Mouse (Mus musculus): ENCODE data around the gene Cpn2. TPM values are rescaled to one million over a fixed set of nuclear protein-coding genes. Genes with fewer than 3 reads are reported as not detected.
A peak's percentile ranks its signal among the peaks of the same experiment; 100 is the strongest.

Cpn2 gene
- polyA plus RNA-seq, 1 experiment, result 0.01 TPM

DNA sequence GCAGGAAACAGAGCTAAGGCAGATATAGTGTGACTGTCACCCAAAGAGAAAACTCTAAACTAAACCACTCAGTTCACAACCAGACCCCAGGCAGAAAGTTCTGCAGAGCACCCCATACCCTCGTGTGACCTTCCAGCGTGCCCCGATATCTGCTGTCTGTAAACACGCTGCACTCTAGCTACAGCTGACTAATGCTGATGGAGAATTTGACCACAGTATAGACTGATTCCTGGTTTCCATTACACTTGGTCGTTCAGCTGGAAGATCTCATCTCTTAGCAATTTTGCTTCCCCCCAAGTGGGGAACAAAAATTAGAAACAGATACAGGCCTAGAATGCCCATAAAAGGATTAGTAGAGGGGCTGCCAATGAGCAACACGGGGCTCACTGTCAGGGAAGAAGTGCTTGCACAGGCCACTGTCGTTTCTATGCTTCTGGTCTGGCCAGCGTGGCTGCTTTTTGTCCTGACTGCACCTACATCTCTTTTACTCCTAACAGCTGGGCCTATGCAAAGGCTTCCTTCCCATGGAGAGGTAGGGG, 4.0 kb upstream of the Cpn2 start:
- no peaks in the 10 kb centered on the region for H3K79me3 ChIP-seq (ENCODE audit: low read depth)
- no peak overlapping the region for H3ac ChIP-seq (ENCODE audit: control insufficient read depth, insufficient read length, low read depth)
- H3K36me3 ChIP-seq (ENCODE audit: control insufficient read depth, insufficient read depth), result no peaks in the 10 kb centered on the region
- H3K79me2 ChIP-seq (ENCODE audit: control insufficient read depth, insufficient read depth), result no peaks in the 10 kb centered on the region
- H3K27me3 ChIP-seq (ENCODE audit: control insufficient read depth, insufficient read depth, insufficient read length), result no peaks in the 10 kb centered on the region
- H3K4me3 ChIP-seq (ENCODE audit: insufficient read depth, poor library complexity, severe bottlenecking), result no peak overlapping the region
- TF ChIP-seq MYOD1 (IDR thresholded peaks at IDR 0.05; ENCODE audit: control insufficient read depth, insufficient read length, low read depth), result no peak
- no peak for TF ChIP-seq USF1 (IDR thresholded peaks at IDR 0.05; ENCODE audit: low read depth)
- TF ChIP-seq MAX (IDR thresholded peaks at IDR 0.05), result no peak
- TF ChIP-seq CTCF (IDR thresholded peaks at IDR 0.05; ENCODE audit: control insufficient read depth, insufficient read depth, insufficient read length), result no peak
- TF ChIP-seq CEBPB (IDR thresholded peaks at IDR 0.05; ENCODE audit: low read depth), result no peak
- TF ChIP-seq FOSL1 (IDR thresholded peaks at IDR 0.05; ENCODE audit: insufficient read depth, low read length, poor library complexity, severe bottlenecking), result no peak
- no peak for TF ChIP-seq MYOG (IDR thresholded peaks at IDR 0.05; ENCODE audit: control insufficient read depth, extremely low read depth, insufficient read length)

DNA sequence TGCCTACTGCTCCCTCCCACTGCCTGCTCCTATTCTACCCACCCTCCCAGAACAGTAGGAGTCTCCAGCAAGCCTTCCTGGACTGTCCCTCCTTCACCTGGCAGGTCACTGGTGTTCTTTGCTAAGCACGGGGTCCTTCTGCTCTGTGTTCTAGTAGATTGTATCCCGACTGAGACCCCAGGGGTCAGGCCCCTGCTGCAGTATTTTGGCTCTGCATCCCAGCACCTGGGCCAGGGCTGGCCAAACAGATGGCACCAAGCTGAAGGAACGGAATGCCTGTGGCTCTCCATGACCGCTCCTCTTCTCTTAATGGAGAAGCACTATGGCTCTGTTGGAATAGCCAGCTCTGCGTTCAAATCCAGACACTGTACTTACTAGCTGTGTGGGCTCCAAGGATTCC, 738 bp downstream of the Cpn2 start:
- no peaks in the 10 kb centered on the region for H3K36me3 ChIP-seq (ENCODE audit: control insufficient read depth, insufficient read depth)
- no peaks in the 10 kb centered on the region for H3K79me2 ChIP-seq (ENCODE audit: control insufficient read depth, insufficient read depth)
- TF ChIP-seq FOSL1 (IDR thresholded peaks at IDR 0.05; ENCODE audit: insufficient read depth, low read length, poor library complexity, severe bottlenecking), result no peak
- TF ChIP-seq MYOD1 (IDR thresholded peaks at IDR 0.05; ENCODE audit: control insufficient read depth, insufficient read length, low read depth), result no peak
- no peak for TF ChIP-seq CEBPB (IDR thresholded peaks at IDR 0.05; ENCODE audit: low read depth)
- TF ChIP-seq MAX (IDR thresholded peaks at IDR 0.05), result no peak
- TF ChIP-seq CTCF (IDR thresholded peaks at IDR 0.05; ENCODE audit: control insufficient read depth, insufficient read depth, insufficient read length), result no peak
- TF ChIP-seq MYOG (IDR thresholded peaks at IDR 0.05; ENCODE audit: control insufficient read depth, extremely low read depth, insufficient read length), result no peak
- no peak for TF ChIP-seq USF1 (IDR thresholded peaks at IDR 0.05; ENCODE audit: low read depth)
- H3K27me3 ChIP-seq (ENCODE audit: control insufficient read depth, insufficient read depth, insufficient read length), result no peaks in the 10 kb centered on the region
- H3ac ChIP-seq (ENCODE audit: control insufficient read depth, insufficient read length, low read depth), result no peak overlapping the region
- H3K4me3 ChIP-seq (ENCODE audit: insufficient read depth, poor library complexity, severe bottlenecking), result no peak overlapping the region
- no peaks in the 10 kb centered on the region for H3K79me3 ChIP-seq (ENCODE audit: low read depth)

DNA sequence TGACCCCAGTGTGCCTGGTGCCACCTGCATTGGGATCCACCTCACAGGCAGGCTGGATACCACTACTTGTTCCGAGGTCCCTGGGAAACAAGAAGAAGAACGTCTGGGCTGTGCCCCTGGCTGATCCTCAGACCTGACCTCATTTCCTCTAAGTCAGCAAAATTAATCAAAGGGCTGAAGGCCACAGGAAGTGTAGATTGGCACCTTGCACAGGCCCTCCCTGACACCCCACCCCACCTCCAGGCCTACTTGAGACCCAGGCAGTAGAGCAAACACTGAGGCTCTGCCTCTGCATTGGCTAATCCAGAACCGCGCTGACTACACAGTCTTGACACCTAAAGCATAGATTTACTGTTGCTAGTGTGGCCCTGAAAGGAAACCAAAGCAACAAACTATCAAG, 1.7 kb downstream of the Cpn2 start:
- Histone ChIP-seq H3K79me3 (ENCODE audit: low read depth) (no peaks in the 10 kb centered on the region), H3K4me3 (ENCODE audit: insufficient read depth, poor library complexity, severe bottlenecking) (no peak overlapping the region), H3K79me2 (ENCODE audit: control insufficient read depth, insufficient read depth) (no peaks in the 10 kb centered on the region), H3ac (ENCODE audit: control insufficient read depth, insufficient read length, low read depth) (no peak overlapping the region), H3K27me3 (ENCODE audit: control insufficient read depth, insufficient read depth, insufficient read length) (no peaks in the 10 kb centered on the region), H3K36me3 (ENCODE audit: control insufficient read depth, insufficient read depth) (no peaks in the 10 kb centered on the region)
- TF ChIP-seq CEBPB (IDR thresholded peaks at IDR 0.05; ENCODE audit: low read depth), result no peak
- TF ChIP-seq MAX (IDR thresholded peaks at IDR 0.05), result no peak
- no peak for TF ChIP-seq CTCF (IDR thresholded peaks at IDR 0.05; ENCODE audit: control insufficient read depth, insufficient read depth, insufficient read length)
- TF ChIP-seq MYOG (IDR thresholded peaks at IDR 0.05; ENCODE audit: control insufficient read depth, extremely low read depth, insufficient read length), result no peak
- no peak for TF ChIP-seq USF1 (IDR thresholded peaks at IDR 0.05; ENCODE audit: low read depth)
- no peak for TF ChIP-seq FOSL1 (IDR thresholded peaks at IDR 0.05; ENCODE audit: insufficient read depth, low read length, poor library complexity, severe bottlenecking)
- no peak for TF ChIP-seq MYOD1 (IDR thresholded peaks at IDR 0.05; ENCODE audit: control insufficient read depth, insufficient read length, low read depth)

DNA sequence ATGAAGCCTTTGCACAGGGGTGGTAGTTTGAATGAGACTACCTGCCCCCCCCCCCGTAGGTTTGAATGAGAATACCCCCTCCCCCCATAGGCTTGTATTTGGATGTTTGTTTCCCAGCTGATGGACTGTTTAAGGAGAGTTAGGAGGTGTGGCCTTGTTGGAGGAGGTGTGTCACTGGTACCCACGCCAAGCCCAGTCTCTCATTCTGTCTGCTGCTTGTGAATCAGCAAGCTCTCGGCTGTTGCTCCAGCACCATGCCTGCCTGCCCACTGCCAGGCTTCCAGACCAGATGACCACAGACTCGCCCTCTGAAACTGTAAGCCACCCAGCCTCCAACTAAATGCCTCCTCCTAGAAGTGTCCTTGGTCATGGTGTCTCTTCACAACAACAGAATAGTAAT, 4.1 kb downstream of the Cpn2 start:
- Histone ChIP-seq H3K36me3 (ENCODE audit: control insufficient read depth, insufficient read depth) (no peaks in the 10 kb centered on the region), H3K27me3 (ENCODE audit: control insufficient read depth, insufficient read depth, insufficient read length) (no peaks in the 10 kb centered on the region), H3K79me2 (ENCODE audit: control insufficient read depth, insufficient read depth) (no peaks in the 10 kb centered on the region), H3K4me3 (ENCODE audit: insufficient read depth, poor library complexity, severe bottlenecking) (no peak overlapping the region), H3K79me3 (ENCODE audit: low read depth) (no peaks in the 10 kb centered on the region), H3ac (ENCODE audit: control insufficient read depth, insufficient read length, low read depth) (no peak overlapping the region)
- TF ChIP-seq CTCF (IDR thresholded peaks at IDR 0.05; ENCODE audit: control insufficient read depth, insufficient read depth, insufficient read length) (no peak), MAX (IDR thresholded peaks at IDR 0.05) (no peak), CEBPB (IDR thresholded peaks at IDR 0.05; ENCODE audit: low read depth) (no peak), USF1 (IDR thresholded peaks at IDR 0.05; ENCODE audit: low read depth) (no peak), FOSL1 (IDR thresholded peaks at IDR 0.05; ENCODE audit: insufficient read depth, low read length, poor library complexity, severe bottlenecking) (no peak), MYOD1 (IDR thresholded peaks at IDR 0.05; ENCODE audit: control insufficient read depth, insufficient read length, low read depth) (no peak), MYOG (IDR thresholded peaks at IDR 0.05; ENCODE audit: control insufficient read depth, extremely low read depth, insufficient read length) (no peak)

DNA sequence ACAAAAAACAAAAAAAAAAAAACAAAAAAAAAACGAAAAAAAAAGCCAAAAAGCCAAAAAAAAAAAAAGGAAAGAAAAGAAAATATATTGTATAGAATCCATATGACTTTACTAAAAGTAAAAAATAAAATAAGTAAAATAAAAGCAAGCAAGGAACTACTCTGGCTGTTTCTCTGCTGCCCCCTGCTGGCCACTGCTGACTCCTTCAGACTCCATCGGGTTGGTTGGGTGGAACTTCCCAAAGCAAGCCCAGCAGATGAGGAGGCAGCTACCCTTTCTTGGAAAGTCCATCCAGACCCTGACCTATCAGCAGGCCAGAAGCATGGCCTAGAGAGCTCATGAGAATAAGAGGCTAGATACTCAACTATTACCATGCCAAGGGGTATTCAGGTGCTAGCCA, 4.6 kb downstream of the Cpn2 start:
- H3K79me3 ChIP-seq (ENCODE audit: low read depth), result no peaks in the 10 kb centered on the region
- H3ac ChIP-seq (ENCODE audit: control insufficient read depth, insufficient read length, low read depth), result no peak overlapping the region
- no peaks in the 10 kb centered on the region for H3K36me3 ChIP-seq (ENCODE audit: control insufficient read depth, insufficient read depth)
- H3K27me3 ChIP-seq (ENCODE audit: control insufficient read depth, insufficient read depth, insufficient read length), result no peaks in the 10 kb centered on the region
- no peak overlapping the region for H3K4me3 ChIP-seq (ENCODE audit: insufficient read depth, poor library complexity, severe bottlenecking)
- peak; percentile 43 for TF ChIP-seq CTCF (IDR thresholded peaks at IDR 0.05; ENCODE audit: control insufficient read depth, insufficient read depth, insufficient read length)
- TF ChIP-seq CEBPB (IDR thresholded peaks at IDR 0.05; ENCODE audit: low read depth), result no peak
- TF ChIP-seq FOSL1 (IDR thresholded peaks at IDR 0.05; ENCODE audit: insufficient read depth, low read length, poor library complexity, severe bottlenecking), result no peak
- no peak for TF ChIP-seq MAX (IDR thresholded peaks at IDR 0.05)
- H3K79me2 ChIP-seq (ENCODE audit: control insufficient read depth, insufficient read depth), result no peaks in the 10 kb centered on the region

DNA sequence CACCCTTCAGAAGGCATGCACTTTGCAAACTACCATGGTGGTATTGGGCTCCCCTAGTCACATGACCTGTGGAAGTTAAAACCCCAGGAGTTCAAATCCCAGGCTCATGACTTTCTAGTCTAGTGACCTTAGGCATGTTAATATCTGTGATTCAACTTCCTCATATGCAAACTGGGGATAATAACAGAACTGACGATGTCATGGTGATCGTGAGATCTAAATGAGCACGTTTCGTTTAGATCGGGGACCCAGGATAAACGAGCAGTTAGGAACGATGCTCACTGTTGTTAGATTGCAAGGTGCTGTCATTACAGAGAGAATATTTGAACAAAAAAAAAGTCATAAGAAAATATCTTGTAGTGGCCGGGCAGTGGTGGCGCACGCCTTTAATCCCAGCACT, 5.1 kb downstream of the Cpn2 start:
- Histone ChIP-seq H3K27me3 (ENCODE audit: control insufficient read depth, insufficient read depth, insufficient read length) (no peaks in the 10 kb centered on the region), H3K36me3 (ENCODE audit: control insufficient read depth, insufficient read depth) (no peaks in the 10 kb centered on the region), H3K4me3 (ENCODE audit: insufficient read depth, poor library complexity, severe bottlenecking) (no peak overlapping the region), H3K79me2 (ENCODE audit: control insufficient read depth, insufficient read depth) (no peaks in the 10 kb centered on the region), H3ac (ENCODE audit: control insufficient read depth, insufficient read length, low read depth) (no peak overlapping the region), H3K79me3 (ENCODE audit: low read depth) (no peaks in the 10 kb centered on the region)
- no peak for TF ChIP-seq MYOG (IDR thresholded peaks at IDR 0.05; ENCODE audit: control insufficient read depth, extremely low read depth, insufficient read length)
- TF ChIP-seq CTCF (IDR thresholded peaks at IDR 0.05; ENCODE audit: control insufficient read depth, insufficient read depth, insufficient read length), result no peak
- no peak for TF ChIP-seq MAX (IDR thresholded peaks at IDR 0.05)
- no peak for TF ChIP-seq MYOD1 (IDR thresholded peaks at IDR 0.05; ENCODE audit: control insufficient read depth, insufficient read length, low read depth)
- no peak for TF ChIP-seq USF1 (IDR thresholded peaks at IDR 0.05; ENCODE audit: low read depth)
- no peak for TF ChIP-seq FOSL1 (IDR thresholded peaks at IDR 0.05; ENCODE audit: insufficient read depth, low read length, poor library complexity, severe bottlenecking)
- TF ChIP-seq CEBPB (IDR thresholded peaks at IDR 0.05; ENCODE audit: low read depth), result no peak
